Mouse (Mus musculus) cerebellum, postnatal 10 days (tissue): ENCODE data around the gene Dyrk3.
"Not testable (repeated sequence)": the region's sequence is repeated elsewhere in the genome, so short reads cannot be mapped to it uniquely, and the experiment has no call there.

ENCODE experiments used
- DNase-seq, 2 experiments: peaks; one replicate each; pipeline ENCODE4 v3.0.0; 2021; ENCODE audit warnings: mixed read lengths in 2 of 2

Dyrk3 gene

GRCm38 (mm10) chr1:131138191-131139016, at the start of gene Dyrk3:
TSS of gene Dyrk3 (minus strand) at chr1:131138340.
- DNase-seq, result peak; percentile 92 to 96

- DNase-seq, result no peak
These were observed 49.7 kb upstream of the Dyrk3 start for GRCm38 (mm10) chr1:131187856-131188255.

GRCm38 (mm10) chr1:131186995-131187394, 48.9 kb upstream of the Dyrk3 start:
- no peak for DNase-seq

- no peak for DNase-seq
These were observed 47.8 kb upstream of the Dyrk3 start for GRCm38 (mm10) chr1:131185821-131186506.

- DNase-seq, result no peak
These were observed 47.0 kb upstream of the Dyrk3 start for GRCm38 (mm10) chr1:131184956-131185660.

GRCm38 (mm10) chr1:131184253-131184955, 46.3 kb upstream of the Dyrk3 start:
- no peak for DNase-seq

- DNase-seq, result no peak
These were observed 45.1 kb upstream of the Dyrk3 start for GRCm38 (mm10) chr1:131183201-131183600.

- peak; percentile 88 to 91 for DNase-seq
These were observed 43.7 kb upstream of the Dyrk3 start for GRCm38 (mm10) chr1:131181642-131182527.

- no peak for DNase-seq
These were observed 42.2 kb upstream of the Dyrk3 start for GRCm38 (mm10) chr1:131180386-131180785.

- DNase-seq, result no peak
These were observed 39.9 kb upstream of the Dyrk3 start for GRCm38 (mm10) chr1:131178083-131178482.

- no peak for DNase-seq
These were observed 39.1 kb upstream of the Dyrk3 start for GRCm38 (mm10) chr1:131177249-131177648.

- DNase-seq, result no peak
These were observed 37.7 kb upstream of the Dyrk3 start for GRCm38 (mm10) chr1:131175819-131176218.

- DNase-seq, result no peak
These were observed 37.0 kb upstream of the Dyrk3 start for GRCm38 (mm10) chr1:131175189-131175588.

- no peak for DNase-seq
These were observed 36.2 kb upstream of the Dyrk3 start for GRCm38 (mm10) chr1:131174299-131174861.

- no peak for DNase-seq
These were observed 35.7 kb upstream of the Dyrk3 start for GRCm38 (mm10) chr1:131173809-131174208.

- no peak for DNase-seq
These were observed 34.9 kb upstream of the Dyrk3 start for GRCm38 (mm10) chr1:131173001-131173400.

- no peak for DNase-seq
These were observed 29.5 kb upstream of the Dyrk3 start for GRCm38 (mm10) chr1:131167612-131168011.

- DNase-seq, result no peak
These were observed 26.3 kb upstream of the Dyrk3 start for GRCm38 (mm10) chr1:131164427-131164826.

- no peak for DNase-seq
These were observed 23.0 kb upstream of the Dyrk3 start for GRCm38 (mm10) chr1:131161091-131161490.

GRCm38 (mm10) chr1:131159573-131160327, 21.6 kb upstream of the Dyrk3 start:
- not testable (repeated sequence) for DNase-seq

- peak; percentile 68 to 75 for DNase-seq
These were observed 17.3 kb upstream of the Dyrk3 start for GRCm38 (mm10) chr1:131155456-131155855.
